Mouse (Mus musculus) layer of hippocampus, adult 11-12 months (tissue): Measurements from ENCODE around the gene Trappc3.
"Not testable (repeated sequence)": the region's sequence is repeated elsewhere in the genome, so short reads cannot be mapped to it uniquely, and the experiment has no call there.

Source experiments
- DNase-seq: peaks from one replicate; pipeline ENCODE4 v3.0.0; 2022; ENCODE audit warnings: low spot score

Trappc3 gene

DNA sequence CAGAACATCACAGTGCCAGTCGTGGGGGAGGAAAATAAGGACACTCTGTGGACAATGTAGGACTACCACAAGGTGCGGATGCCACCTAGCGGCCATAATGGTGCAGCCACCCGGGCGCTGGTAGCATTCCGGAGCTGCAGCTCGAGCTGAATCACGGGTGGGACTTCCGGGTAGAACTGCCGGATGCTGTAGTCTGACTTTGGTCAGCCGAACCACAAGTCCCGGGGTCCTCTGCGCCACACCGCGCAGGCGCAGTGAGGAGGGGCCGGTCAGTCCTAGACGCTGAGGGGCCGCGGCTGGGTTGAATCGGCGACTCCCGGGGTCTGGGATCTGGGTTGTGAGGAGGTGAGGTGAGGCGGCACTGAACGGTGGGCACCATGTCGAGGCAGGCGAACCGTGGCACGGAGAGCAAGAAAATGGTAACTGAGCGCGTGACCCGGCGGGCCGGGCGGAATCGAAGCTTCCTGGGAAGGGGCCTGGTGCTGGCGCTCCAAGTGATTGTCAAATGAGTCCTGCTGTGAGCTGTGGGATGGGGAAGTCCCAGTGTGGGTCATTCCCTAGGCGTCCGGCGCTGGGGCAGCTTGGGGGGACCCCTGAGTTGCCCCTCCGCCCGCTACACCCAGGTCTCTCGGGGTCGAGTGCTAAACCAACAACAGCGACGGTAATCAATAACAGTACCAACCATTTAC, at the start of gene Trappc3:
TSS of gene Trappc3 (plus strand) at position 207 of the 689 bp plus-strand sequence.
- peak; percentile 100 for DNase-seq

GRCm38 (mm10) chr4:126217771-126218170, 44.4 kb upstream of the Trappc3 start:
- DNase-seq, result no peak

- not testable (repeated sequence) for DNase-seq
Measured at GRCm38 (mm10) chr4:126219540-126219939, 42.6 kb upstream of the Trappc3 start.

- DNase-seq, result no peak
Measured at GRCm38 (mm10) chr4:126220045-126220444, 42.1 kb upstream of the Trappc3 start.

- DNase-seq, result no peak
Measured at GRCm38 (mm10) chr4:126222631-126223030, 39.5 kb upstream of the Trappc3 start.

DNA sequence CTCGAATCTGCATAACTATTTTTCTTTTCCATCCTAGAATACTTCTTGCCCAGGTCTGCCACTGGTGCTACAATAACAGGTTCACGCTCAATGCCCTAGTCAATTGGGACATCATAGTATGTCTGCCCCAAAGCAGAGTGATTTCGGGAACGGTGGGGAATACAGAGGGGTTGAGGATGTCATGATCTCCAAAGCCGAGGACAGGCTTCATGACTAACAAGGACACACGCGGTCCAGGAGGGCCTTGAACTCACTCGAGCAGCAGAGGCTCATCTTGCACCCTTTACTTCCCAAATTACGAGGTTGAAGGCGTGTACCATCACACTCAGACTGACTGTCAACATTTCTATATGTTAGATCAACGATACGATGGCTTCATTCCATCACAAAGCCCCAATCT, 35.5 kb upstream of the Trappc3 start:
- DNase-seq, result no peak

DNA sequence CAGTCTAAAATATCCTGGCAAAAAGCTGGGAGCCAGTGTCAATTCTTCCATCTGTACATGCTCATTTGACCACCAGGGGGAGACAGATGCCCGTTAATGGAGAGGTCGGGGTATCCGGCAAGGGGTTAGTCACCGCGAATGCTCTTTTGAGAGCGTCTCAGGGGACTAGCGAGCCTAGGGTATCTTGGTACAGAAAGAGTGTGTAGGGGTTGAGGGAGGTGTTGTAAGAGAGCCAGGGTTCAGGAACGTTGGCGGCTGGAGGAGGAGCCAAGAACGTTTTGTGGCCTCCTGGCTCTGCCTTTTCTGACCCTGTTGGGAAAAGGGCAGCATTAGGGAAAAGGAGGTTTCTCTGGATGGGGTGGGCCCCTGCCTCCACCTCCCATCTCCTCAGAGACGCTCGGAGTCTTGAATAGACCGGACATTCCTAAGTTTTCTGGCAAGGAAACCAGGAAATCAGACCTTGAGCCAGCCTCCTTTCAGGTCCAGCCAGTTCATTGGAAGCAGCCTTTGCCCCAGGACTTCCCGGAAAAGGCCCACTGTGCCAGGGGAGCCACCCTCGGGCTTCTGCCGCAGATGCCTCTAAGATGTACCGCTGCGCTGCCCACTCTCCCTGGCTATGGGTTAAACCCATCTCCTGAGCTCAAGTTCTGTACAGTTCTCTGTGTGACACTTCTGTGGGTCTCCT, 34.9 kb upstream of the Trappc3 start:
- peak; percentile 91 for DNase-seq

GRCm38 (mm10) chr4:126228144-126228543, 34.0 kb upstream of the Trappc3 start:
- no peak for DNase-seq

DNA sequence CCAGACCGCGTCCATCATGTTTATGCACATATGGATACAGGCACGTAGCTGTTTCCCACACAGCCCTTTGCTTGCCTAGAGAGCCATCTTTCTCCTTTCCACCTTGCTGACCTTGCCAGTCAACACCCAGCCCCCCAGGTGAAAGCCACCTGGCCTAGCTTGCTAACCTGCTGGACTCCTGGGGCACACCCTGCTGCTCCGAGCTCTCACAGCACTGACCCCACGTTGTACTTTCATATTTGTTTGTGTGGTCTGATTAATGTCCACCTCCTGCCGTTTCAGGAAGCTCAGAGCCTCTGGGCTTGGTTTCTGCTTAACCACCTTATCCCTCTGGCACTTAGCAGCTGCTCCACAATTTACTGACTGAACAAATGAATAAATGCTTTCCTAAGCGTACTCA, 32.2 kb upstream of the Trappc3 start:
- DNase-seq, result no peak

DNA sequence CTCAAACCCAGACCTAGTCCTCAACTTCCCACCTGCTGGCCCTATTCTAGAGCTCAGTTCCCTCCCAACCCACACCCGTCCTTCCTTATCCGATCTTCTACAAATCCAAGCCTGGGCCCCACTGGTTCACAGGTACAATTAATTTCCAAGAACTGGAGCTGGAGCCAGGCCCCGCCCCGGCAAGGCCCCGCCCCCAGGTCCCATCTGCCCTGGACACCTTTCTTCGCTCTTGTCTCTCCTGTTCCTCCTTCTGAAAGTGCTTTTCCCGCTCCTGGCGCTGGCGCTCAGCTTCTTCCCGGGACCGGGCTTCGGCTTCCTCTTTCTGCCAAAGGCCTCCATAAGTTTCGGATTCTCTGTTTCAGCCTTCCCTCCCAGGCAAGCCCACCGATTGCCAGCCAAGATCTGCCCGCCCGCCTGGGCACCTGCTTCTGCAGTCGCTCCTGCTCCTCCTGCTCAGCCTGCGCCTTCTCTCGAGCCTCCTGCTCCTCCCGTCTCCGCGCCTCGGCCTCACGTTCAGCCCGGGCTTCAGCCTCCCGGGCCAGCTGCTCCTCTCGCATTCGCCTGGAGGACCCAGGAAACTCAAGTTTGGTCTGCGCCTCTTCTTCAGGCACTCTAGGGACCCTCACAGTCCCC, 28.3 kb upstream of the Trappc3 start:
- no peak for DNase-seq

GRCm38 (mm10) chr4:126234496-126235175, 27.5 kb upstream of the Trappc3 start:
- no peak for DNase-seq

DNA sequence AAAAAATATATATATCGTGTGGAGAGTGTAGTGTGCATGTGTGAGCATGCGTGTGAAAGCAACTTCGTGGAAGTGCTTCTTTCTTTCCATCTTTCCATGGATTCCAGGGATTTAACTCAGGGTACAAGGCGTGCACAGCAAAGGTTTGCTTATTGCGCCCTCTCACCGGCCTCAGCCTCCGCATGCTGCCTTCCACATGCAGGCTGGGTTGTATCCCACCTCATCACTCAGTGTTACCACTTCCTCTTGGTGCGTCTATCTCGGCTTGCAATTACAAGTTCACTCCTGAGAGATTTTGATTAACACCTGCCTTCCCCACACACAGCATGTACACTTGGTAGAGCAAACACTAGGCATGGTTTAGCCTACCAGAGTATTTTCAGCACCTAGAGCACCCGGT, 26.9 kb upstream of the Trappc3 start:
- no peak for DNase-seq

- DNase-seq, result no peak
Measured at GRCm38 (mm10) chr4:126236467-126237280, 25.5 kb upstream of the Trappc3 start.

DNA sequence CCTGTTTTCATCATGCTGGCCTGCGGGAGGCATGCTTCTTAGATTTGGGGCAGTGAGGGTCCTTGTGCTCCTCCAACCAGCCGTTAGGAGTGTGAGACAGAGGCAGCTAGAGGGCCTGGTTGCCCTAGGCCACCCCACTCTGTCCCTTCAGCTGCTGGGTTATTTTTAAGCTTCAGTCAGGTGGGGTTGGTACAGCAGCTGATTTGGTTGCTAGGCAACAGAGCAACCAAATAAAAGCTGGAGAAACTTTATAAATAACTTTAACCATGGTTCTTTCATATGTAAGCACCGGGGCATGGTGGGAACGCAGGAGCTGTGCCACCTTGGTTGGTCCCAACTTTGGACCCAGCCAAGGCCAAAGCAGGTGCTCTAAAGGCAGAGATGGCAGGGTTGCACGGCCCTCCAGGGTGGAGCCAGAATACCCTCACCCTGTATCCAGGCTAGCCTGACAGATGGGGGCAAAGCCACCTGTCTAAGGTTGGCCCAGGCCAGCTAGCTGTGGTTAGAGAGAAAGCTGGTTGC, 24.3 kb upstream of the Trappc3 start:
- no peak for DNase-seq

DNA sequence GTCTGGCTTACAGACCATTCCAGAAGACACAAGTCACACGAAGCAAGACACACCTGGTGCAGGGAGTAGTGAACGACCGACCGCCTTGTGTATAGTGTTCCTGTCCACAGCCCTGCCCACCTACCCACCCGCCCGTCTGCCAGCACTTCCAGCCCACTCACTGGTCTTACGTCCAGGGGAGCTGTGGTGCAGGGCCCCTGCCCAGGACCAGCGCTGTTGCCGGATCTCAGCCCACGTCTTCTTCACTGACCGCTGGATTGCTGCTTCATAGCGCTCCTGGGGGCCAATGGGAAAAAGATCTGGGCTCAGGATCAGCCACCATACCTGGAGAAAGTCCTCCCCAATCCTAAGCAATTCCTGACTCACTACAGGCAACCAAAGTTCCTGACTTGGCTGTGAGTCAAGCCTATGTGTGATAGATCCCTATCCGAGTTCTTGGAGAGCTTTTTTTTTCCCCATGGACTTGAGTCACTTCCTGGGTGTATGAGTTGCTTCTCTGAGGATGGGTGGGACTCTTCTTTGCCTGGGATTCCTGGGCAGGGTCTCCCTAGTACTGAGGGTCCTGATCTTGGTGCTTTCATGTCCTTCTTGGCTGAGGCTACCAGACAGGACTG, 22.2 kb upstream of the Trappc3 start:
- no peak for DNase-seq

DNA sequence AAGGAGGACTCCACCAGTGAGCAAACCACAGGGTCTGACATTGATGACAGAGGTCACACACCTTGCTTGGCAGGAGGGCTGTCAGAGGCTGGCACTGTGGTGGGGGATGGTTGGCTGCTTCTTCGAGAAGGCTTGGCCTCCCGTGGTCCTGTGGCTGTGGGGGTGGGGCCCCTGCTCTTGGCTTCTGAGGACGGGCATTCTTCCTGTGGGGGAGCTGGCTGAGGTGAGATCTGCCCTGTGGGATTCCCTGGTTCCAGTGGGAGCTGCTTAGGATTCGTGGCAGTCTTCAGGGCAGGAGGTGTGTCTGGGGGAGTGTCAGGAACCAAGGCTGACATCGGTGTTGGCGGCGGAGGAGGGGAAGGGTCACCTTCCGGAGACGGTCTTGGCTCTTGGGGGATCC, 20.2 kb upstream of the Trappc3 start:
- DNase-seq, result no peak

DNA sequence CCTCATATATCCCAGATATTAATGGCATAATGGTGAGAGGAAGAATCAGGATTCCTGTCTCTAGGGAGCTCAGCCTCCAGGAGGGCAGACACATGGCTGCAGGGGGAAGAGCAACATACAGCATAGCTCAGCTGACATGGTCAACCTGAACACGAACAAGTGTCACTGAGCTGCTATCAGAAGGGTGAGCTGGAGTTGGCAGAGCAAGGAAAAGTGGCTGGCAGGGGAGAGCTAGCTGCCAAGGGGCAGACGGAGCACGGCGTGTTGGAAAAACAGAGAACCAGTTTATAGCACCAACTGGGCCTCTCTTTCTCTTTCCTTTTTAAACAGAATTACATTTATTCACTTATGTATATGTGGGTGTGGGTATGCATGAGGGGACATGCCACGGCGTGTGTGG, 19.6 kb upstream of the Trappc3 start:
- no peak for DNase-seq

- no peak for DNase-seq
Measured at GRCm38 (mm10) chr4:126246202-126246889, 15.8 kb upstream of the Trappc3 start.

DNA sequence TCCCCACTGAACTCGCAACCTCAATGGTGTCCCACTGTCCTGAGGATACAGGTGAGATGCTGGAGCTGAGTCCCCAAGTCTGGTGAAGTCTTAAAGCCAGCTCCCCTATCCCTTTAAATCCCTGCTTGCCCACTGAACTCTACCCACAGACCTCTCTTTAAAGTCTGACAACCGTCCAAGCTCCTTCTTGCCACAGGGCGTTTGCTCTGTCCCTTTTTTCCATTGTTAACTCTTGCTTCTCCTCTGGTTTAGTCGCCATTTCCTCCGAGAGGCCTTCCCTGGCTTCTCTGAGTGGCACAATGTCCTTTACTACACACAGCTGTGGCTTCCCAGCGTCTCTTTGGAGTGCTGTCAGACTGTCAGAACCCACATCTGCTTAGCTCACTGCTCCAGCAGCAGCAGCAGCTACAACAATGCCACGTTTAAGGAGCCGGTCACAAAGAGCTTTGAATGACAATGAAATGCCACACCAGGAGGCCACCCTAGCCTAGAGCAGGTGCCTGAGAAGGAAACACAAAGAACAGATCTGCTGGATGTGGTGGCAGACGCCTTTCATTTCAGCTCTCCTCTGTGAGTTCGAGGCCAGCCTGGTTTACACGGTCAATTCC, 13.8 kb upstream of the Trappc3 start:
- no peak for DNase-seq

GRCm38 (mm10) chr4:126250659-126251058, 11.5 kb upstream of the Trappc3 start:
- DNase-seq, result no peak
